Mouse (Mus musculus) liver, embryonic 11.5 days (tissue): ENCODE results near the gene Ano10. TPM values are rescaled to one million over a fixed set of nuclear protein-coding genes. Genes with fewer than 3 reads are reported as not detected.
"Not testable (repeated sequence)": the region's sequence is repeated elsewhere in the genome, so short reads cannot be mapped to it uniquely, and the experiment has no call there.

Source experiments
- ATAC-seq: fragments of 200-750 bp; cut with Nextera tagmentation; replicated peaks from 2 replicates; pipeline ENCODE4 v1.8.0; 2017; ENCODE audit warnings: moderate number of reproducible peaks, mild to moderate bottlenecking, moderate TSS enrichment, moderate library complexity; ENCODE audit not compliant: low FRiP score
- DNase-seq: peaks from one replicate; pipeline ENCODE4 v3.0.0-alpha.2; 2017; ENCODE audit warnings: low spot score
- H3K27ac ChIP-seq: fragments of 300-500 bp; sonication (generic); 2 replicates; pipeline ENCODE4 v1.5.1; 2014; ENCODE audit warnings: mild to moderate bottlenecking, low read depth, low read length, control low read depth
- H3K27me3 ChIP-seq: fragments of 300-500 bp; sonication (generic); replicated peaks from 2 replicates; pipeline ENCODE4 v1.6.1; 2014; ENCODE audit warnings: low read length, mixed read lengths; ENCODE audit not compliant: control insufficient read depth, insufficient read depth
- H3K36me3 ChIP-seq: fragments of 300-500 bp; sonication (generic); 2 replicates; pipeline ENCODE4 v1.6.1; 2014; ENCODE audit warnings: mild to moderate bottlenecking, low read length, moderate library complexity, mixed read lengths; ENCODE audit not compliant: control insufficient read depth, insufficient read depth
- H3K4me1 ChIP-seq: fragments of 300-500 bp; sonication (generic); replicated peaks from 2 replicates; pipeline ENCODE4 v1.6.1; 2014; ENCODE audit warnings: low read length, mixed read lengths; ENCODE audit not compliant: control insufficient read depth, insufficient read depth
- H3K4me2 ChIP-seq: fragments of 300-500 bp; sonication (generic); 2 replicates; pipeline ENCODE4 v1.6.1; 2014; ENCODE audit warnings: mild to moderate bottlenecking, control low read depth, moderate library complexity
- H3K4me3 ChIP-seq: fragments of 300-500 bp; sonication (generic); 2 replicates; pipeline ENCODE4 v1.5.1; 2014; ENCODE audit warnings: low read depth, low read length, control low read depth
- H3K9ac ChIP-seq: fragments of 300-500 bp; sonication (generic); 2 replicates; pipeline ENCODE4 v1.6.1; 2014; ENCODE audit warnings: low read depth, low read length, control low read depth
- H3K9me3 ChIP-seq: fragments of 300-500 bp; sonication (generic); 2 replicates; pipeline ENCODE4 v1.6.1; 2016; ENCODE audit warnings: low read length, inconsistent platforms, mixed read lengths; ENCODE audit not compliant: control insufficient read depth
- WGBS: fragments of 180-500 bp; shearing (Covaris S2); extraction: QIAGEN DNeasy Blood & Tissue Kit; methylation state at CpG from one replicate; pipeline ENCODE4 v1.1.7; 2014; 5-methylcytosine and 5-hydroxymethylcytosine counted together
- polyA plus RNA-seq: library from polyadenylated mRNA; unstranded; fragments of >200 nt; fragmentation: Nextera tagmentation; extraction: Ambion mirVana; gene quantifications from 2 replicates; pipeline ENCODE4 v1.2.1, GENCODE M21; 2014

Ano10 gene
- polyA plus RNA-seq, 1 experiment from 2014 or later, result 15.4 TPM

- not testable (repeated sequence) for H3K4me2 ChIP-seq, H3K4me1 ChIP-seq, H3K27me3 ChIP-seq, H3K4me3 ChIP-seq, DNase-seq, H3K9ac ChIP-seq, H3K9me3 ChIP-seq, ATAC-seq, H3K36me3 ChIP-seq, H3K27ac ChIP-seq
- WGBS, result 70% methylated on average over 5 of the region's 5 CpGs
These were observed 126.5 kb downstream of the Ano10 start for GRCm38 (mm10) chr9:122167719-122168118.

- no peaks in the 10 kb centered on the region for H3K27me3 ChIP-seq
- ATAC-seq (no peak), DNase-seq (no peak)
- H3K36me3 ChIP-seq, result peaks cover 8% of the 10 kb centered on the region; the same call in 1 of the 2 replicates
- no peak overlapping the region for H3K4me3 ChIP-seq
- H3K4me1 ChIP-seq, result no peaks in the 10 kb centered on the region
- H3K27ac ChIP-seq, result no peak overlapping the region
- H3K9me3 ChIP-seq, result no peaks in the 10 kb centered on the region
- H3K9ac ChIP-seq, result no peak overlapping the region
- WGBS, result 86% methylated on average over 4 of the region's 4 CpGs
- no peak overlapping the region for H3K4me2 ChIP-seq
These were observed 129.7 kb downstream of the Ano10 start for GRCm38 (mm10) chr9:122164535-122164934.

GRCm38 (mm10) chr9:122157079-122157441, 137.2 kb downstream of the Ano10 start:
- Histone ChIP-seq H3K27ac (no peak overlapping the region), H3K9ac (no peak overlapping the region), H3K4me3 (no peak overlapping the region), H3K9me3 (no peaks in the 10 kb centered on the region), H3K4me1 (no peaks in the 10 kb centered on the region), H3K36me3 (peaks cover 13% of the 10 kb centered on the region; the same call in 1 of the 2 replicates), H3K27me3 (no peaks in the 10 kb centered on the region), H3K4me2 (no peak overlapping the region)
- DNase-seq (no peak), ATAC-seq (no peak)
- 92% methylated on average over 14 of the region's 14 CpGs for WGBS

GRCm38 (mm10) chr9:122156389-122157078, 137.7 kb downstream of the Ano10 start:
- no peaks in the 10 kb centered on the region for H3K4me1 ChIP-seq
- H3K36me3 ChIP-seq, result peaks cover 13% of the 10 kb centered on the region; the same call in 1 of the 2 replicates
- no peaks in the 10 kb centered on the region for H3K9me3 ChIP-seq
- H3K27me3 ChIP-seq, result no peaks in the 10 kb centered on the region
- H3K9ac ChIP-seq, result no peak overlapping the region
- DNase-seq (no peak), ATAC-seq (no peak)
- H3K4me3 ChIP-seq, result no peak overlapping the region
- H3K4me2 ChIP-seq, result no peak overlapping the region
- H3K27ac ChIP-seq, result no peak overlapping the region
- 71% methylated on average over 5 of the region's 5 CpGs for WGBS

- Histone ChIP-seq H3K9ac (no peak overlapping the region), H3K4me2 (no peak overlapping the region), H3K4me1 (no peaks in the 10 kb centered on the region), H3K27ac (no peak overlapping the region), H3K36me3 (peaks cover 13% of the 10 kb centered on the region; the same call in 1 of the 2 replicates), H3K27me3 (no peaks in the 10 kb centered on the region), H3K4me3 (no peak overlapping the region), H3K9me3 (no peaks in the 10 kb centered on the region)
- ATAC-seq (no peak), DNase-seq (no peak)
- WGBS, result 97% methylated on average over 1 of the region's 1 CpGs
These were observed 139.0 kb downstream of the Ano10 start for GRCm38 (mm10) chr9:122155193-122155592.

- ATAC-seq (no peak), DNase-seq (no peak)
- no peak overlapping the region for H3K4me2 ChIP-seq
- H3K27ac ChIP-seq, result no peak overlapping the region
- no peaks in the 10 kb centered on the region for H3K27me3 ChIP-seq
- 81% methylated on average over 3 of the region's 3 CpGs for WGBS
- H3K36me3 ChIP-seq, result peaks cover 13% of the 10 kb centered on the region; the same call in 1 of the 2 replicates
- no peak overlapping the region for H3K4me3 ChIP-seq
- H3K9me3 ChIP-seq, result no peaks in the 10 kb centered on the region
- no peaks in the 10 kb centered on the region for H3K4me1 ChIP-seq
- H3K9ac ChIP-seq, result no peak overlapping the region
These were observed 140.8 kb downstream of the Ano10 start for GRCm38 (mm10) chr9:122153436-122153835.

- WGBS, result 67% methylated on average over 1 of the region's 1 CpGs
- Histone ChIP-seq H3K9ac (no peak overlapping the region), H3K9me3 (no peaks in the 10 kb centered on the region), H3K4me1 (no peaks in the 10 kb centered on the region), H3K4me2 (no peak overlapping the region), H3K27me3 (no peaks in the 10 kb centered on the region), H3K36me3 (peaks cover 8% of the 10 kb centered on the region; the same call in 1 of the 2 replicates), H3K4me3 (no peak overlapping the region), H3K27ac (no peak overlapping the region)
- no peak for DNase-seq
- no peak for ATAC-seq
These were observed 141.7 kb downstream of the Ano10 start for GRCm38 (mm10) chr9:122152501-122152900.

GRCm38 (mm10) chr9:122152063-122152462, 142.2 kb downstream of the Ano10 start:
- H3K4me1 ChIP-seq, result no peaks in the 10 kb centered on the region
- H3K9me3 ChIP-seq, result no peaks in the 10 kb centered on the region
- H3K27me3 ChIP-seq, result no peaks in the 10 kb centered on the region
- WGBS, result 83% methylated on average over 4 of the region's 4 CpGs
- DNase-seq, result no peak
- peaks cover 6% of the 10 kb centered on the region; the same call in 1 of the 2 replicates for H3K36me3 ChIP-seq
- H3K27ac ChIP-seq, result no peak overlapping the region
- H3K4me3 ChIP-seq, result no peak overlapping the region
- no peak overlapping the region for H3K9ac ChIP-seq
- no peak overlapping the region for H3K4me2 ChIP-seq
- ATAC-seq, result no peak
